Mouse (Mus musculus): ENCODE results near the gene Mvb12b.

DNA sequence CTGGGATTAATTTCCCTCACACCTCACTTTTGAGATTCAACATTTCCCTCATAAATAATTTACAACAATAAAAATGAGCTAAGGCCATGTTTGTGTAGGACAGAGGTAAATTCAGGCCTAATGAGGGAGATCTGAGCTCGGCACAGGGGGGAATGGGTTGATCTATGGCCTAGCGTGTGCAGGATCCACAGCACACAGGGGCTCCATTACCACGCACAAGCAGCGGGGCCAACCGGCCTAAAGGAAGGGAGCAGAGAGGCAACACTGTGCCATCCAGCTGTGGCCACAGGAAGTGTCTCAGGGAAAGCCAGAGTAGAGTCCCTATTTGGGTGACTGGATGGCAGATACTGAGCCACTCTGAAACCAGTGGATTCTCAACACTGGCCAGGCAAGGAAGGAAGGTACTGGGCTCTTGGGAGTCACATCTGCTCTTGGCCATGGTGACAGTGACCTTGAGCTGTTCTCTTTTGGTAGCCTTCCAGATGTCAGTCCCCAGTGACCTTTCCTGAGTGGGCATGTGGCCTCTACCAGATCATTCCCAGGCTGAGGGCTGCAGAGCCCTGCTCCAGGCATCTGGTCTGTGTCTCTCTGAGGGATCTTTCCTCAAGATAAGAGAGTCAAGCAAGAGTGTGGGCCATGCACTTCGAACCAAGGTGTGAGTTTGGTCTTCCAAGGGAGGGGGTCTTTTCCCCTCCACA, 9.9 kb downstream of the Mvb12b start:
- TF ChIP-seq HCFC1 (IDR thresholded peaks at IDR 0.05; ENCODE audit: borderline replicate concordance, insufficient read depth, low read length) (no peak), MAFK (IDR thresholded peaks at IDR 0.05; ENCODE audit: insufficient read depth, low read depth, low read length) (no peak), ZC3H11A (IDR thresholded peaks at IDR 0.05; ENCODE audit: borderline replicate concordance, low read depth, low read length) (no peak), ZNF384 (IDR thresholded peaks at IDR 0.05; ENCODE audit: low read depth, low read length) (no peak), CHD2 (IDR thresholded peaks at IDR 0.05; ENCODE audit: low read depth, low read length) (no peak)
